Mouse (Mus musculus) C2C12 (cell line): ENCODE measurements around the gene Cyp4f17.
"Not testable (repeated sequence)": the region's sequence is repeated elsewhere in the genome, so short reads cannot be mapped to it uniquely, and the experiment has no call there.

ENCODE experiments used
- CEBPB ChIP-seq: IDR thresholded peaks from one replicate; pipeline ENCODE4 v1.6.1; 2011; ENCODE audit warnings: low read depth, mild to moderate bottlenecking, control low read depth, moderate library complexity
- CTCF ChIP-seq: IDR thresholded peaks from one replicate; pipeline ENCODE4 v1.5.1; 2011; ENCODE audit not compliant: control insufficient read depth, insufficient read depth, insufficient read length
- MAX ChIP-seq: IDR thresholded peaks from one replicate; pipeline ENCODE4 v1.6.1; 2011; ENCODE audit warnings: mild to moderate bottlenecking, control low read depth

GRCm38 (mm10) chr17:32573286-32573685 lies 67.4 kb downstream of the Cyp4f17 start:
- not testable (repeated sequence) for TF ChIP-seq MAX, CTCF, CEBPB
